Mouse (Mus musculus) C2C12 (cell line): Measurements from ENCODE around the gene Mctp2. TPM values are rescaled to one million over a fixed set of nuclear protein-coding genes. Genes with fewer than 3 reads are reported as not detected.

Experiments used
- H3K27me3 ChIP-seq: one replicate; pipeline ENCODE4 v1.6.1; 2011; ENCODE audit not compliant: control insufficient read depth, insufficient read depth, insufficient read length
- H3K36me3 ChIP-seq: one replicate; pipeline ENCODE4 v1.6.1; 2011; ENCODE audit not compliant: control insufficient read depth, insufficient read depth
- H3K4me3 ChIP-seq: one replicate; pipeline ENCODE4 v1.5.1; 2011; ENCODE audit warnings: mild to moderate bottlenecking, control low read depth; ENCODE audit not compliant: poor library complexity, insufficient read depth, severe bottlenecking
- H3K79me2 ChIP-seq: one replicate; pipeline ENCODE4 v1.6.1; 2011; ENCODE audit not compliant: control insufficient read depth, insufficient read depth
- H3K79me3 ChIP-seq: one replicate; pipeline ENCODE4 v1.6.1; 2011; ENCODE audit warnings: low read depth, control low read depth
- H3ac ChIP-seq: one replicate; pipeline ENCODE3; 2011; ENCODE audit warnings: low read depth; ENCODE audit not compliant: control insufficient read depth, insufficient read length
- CEBPB ChIP-seq: IDR thresholded peaks from one replicate; pipeline ENCODE4 v1.6.1; 2011; ENCODE audit warnings: low read depth, mild to moderate bottlenecking, control low read depth, moderate library complexity
- CTCF ChIP-seq: IDR thresholded peaks from one replicate; pipeline ENCODE4 v1.5.1; 2011; ENCODE audit not compliant: control insufficient read depth, insufficient read depth, insufficient read length
- FOSL1 ChIP-seq: IDR thresholded peaks from one replicate; pipeline ENCODE4 v1.8.0; 2011; ENCODE audit warnings: mild to moderate bottlenecking, low read length; ENCODE audit not compliant: poor library complexity, insufficient read depth, severe bottlenecking
- MAX ChIP-seq: IDR thresholded peaks from one replicate; pipeline ENCODE4 v1.6.1; 2011; ENCODE audit warnings: mild to moderate bottlenecking, control low read depth
- MYOD1 ChIP-seq: IDR thresholded peaks from one replicate; pipeline ENCODE4 v1.6.1; 2011; ENCODE audit warnings: low read depth; ENCODE audit not compliant: control insufficient read depth, insufficient read length
- MYOG ChIP-seq: IDR thresholded peaks from one replicate; pipeline ENCODE4 v1.6.1; 2011; ENCODE audit not compliant: control insufficient read depth, insufficient read length; ENCODE audit errors: extremely low read depth
- USF1 ChIP-seq: IDR thresholded peaks from one replicate; pipeline ENCODE4 v1.6.1; 2011; ENCODE audit warnings: low read depth, mild to moderate bottlenecking, control low read depth, moderate library complexity
- polyA plus RNA-seq: library from polyadenylated mRNA; unstranded; fragments of >200 nt; fragmentation: generic; extraction: Trizol; gene quantifications from one replicate; pipeline ENCODE4 v1.2.1, GENCODE M21; 2012; ENCODE audit warnings: missing spikeins

The Mctp2 gene
- polyA plus RNA-seq, 1 experiment: 0.81 TPM

DNA sequence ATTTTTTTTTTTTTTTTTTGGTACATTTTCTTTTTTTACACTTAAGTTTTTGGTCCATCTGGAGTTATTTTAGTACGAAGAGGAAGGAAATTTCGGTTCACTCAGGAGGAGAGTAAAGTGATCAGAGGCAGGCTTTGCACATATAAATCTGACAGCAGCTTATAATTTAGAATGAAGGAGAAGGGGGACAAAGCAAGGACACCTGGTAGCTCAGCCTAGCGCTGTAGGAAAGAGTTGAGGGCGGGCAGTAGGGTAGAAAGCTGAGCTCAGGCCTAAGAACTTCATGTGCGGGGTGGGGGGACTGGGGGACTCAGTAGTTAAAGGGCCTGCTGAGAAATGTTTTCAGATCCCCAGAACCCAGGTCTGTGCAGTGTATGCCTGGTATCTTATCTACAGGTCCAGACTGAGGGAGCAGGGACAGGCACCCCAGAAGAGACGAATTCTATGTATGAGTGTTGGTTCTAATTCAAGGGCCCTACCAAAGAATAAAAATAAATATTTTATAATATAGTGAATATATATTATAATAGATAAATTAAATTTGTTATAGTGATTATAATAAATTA, 71.9 kb downstream of the Mctp2 start:
- H3K27me3 ChIP-seq: peaks cover 5% of the 10 kb centered on the region
- no peak for TF ChIP-seq USF1
- no peak for TF ChIP-seq MYOD1
- TF ChIP-seq FOSL1: no peak
- no peak for TF ChIP-seq MAX
- TF ChIP-seq CTCF: no peak
- TF ChIP-seq MYOG: no peak
- TF ChIP-seq CEBPB: no peak

DNA sequence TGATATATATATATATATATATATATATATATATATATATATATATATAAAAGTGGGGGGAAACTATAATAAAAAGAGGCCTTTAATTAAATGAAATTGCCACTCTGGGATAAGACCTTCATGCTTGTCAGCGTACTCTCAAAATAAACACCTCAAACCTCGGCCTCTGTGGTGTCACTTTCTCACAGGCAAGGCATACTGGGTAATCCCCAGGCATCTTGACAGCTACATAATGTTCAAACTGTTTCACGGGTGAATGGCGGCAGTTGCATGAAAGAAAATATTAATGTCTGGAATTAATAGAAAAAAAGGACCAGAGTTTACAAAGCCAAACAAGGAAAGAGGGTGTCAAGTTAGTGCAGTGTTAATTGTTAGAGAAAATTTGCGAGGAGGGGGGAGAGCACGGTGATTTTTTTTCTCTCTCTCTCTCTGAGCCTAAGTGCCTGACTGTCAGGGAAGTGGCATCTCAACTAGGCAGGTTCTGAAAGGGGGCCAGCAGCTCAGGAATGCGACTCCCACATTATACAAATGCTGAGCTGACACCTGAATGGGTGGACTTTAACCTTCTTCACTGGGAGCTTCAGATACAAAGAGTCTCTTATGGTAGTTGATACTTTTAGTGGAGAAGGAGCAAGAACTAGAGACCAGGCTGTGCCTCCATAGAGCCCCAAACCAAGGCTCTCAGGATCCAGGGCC, 75.1 kb downstream of the Mctp2 start:
- H3K79me2 ChIP-seq: no peaks in the 10 kb centered on the region
- TF ChIP-seq MYOD1 (no peak), MYOG (no peak), CTCF (no peak), CEBPB (no peak), FOSL1 (no peak), USF1 (no peak), MAX (no peak)
- no peaks in the 10 kb centered on the region for H3K36me3 ChIP-seq
- H3ac ChIP-seq: no peak overlapping the region
- peaks cover 5% of the 10 kb centered on the region for H3K27me3 ChIP-seq
- H3K4me3 ChIP-seq: no peak overlapping the region
- no peaks in the 10 kb centered on the region for H3K79me3 ChIP-seq

More for the DNA sequence above, 71.9 kb downstream of the Mctp2 start:
- no peak overlapping the region for H3K4me3 ChIP-seq
- H3K79me2 ChIP-seq: no peaks in the 10 kb centered on the region
- H3ac ChIP-seq: no peak overlapping the region
- no peaks in the 10 kb centered on the region for H3K36me3 ChIP-seq
- H3K79me3 ChIP-seq: no peaks in the 10 kb centered on the region

DNA sequence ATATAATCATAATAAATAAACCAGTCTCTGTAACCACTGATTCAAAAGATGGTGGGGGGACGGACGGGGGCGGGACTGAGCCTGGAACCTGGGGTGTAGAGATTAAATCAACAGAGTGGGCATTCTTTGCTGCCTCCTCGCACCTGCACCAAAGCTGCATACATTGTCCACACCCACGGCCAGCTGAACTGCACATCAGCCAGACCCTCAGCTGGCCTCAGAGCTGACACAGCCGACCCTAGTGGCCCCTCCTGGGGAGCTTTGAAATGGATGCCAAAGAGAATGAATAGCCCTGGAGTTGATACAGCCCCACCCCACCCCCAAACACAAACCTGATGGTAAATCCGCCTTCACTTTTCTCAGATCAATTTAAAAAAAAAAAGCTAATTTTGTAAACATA, 76.5 kb downstream of the Mctp2 start:
- H3K4me3 ChIP-seq: no peak overlapping the region
- TF ChIP-seq CEBPB (no peak), MYOG (no peak), CTCF (no peak), FOSL1 (no peak), MAX (no peak), MYOD1 (no peak), USF1 (no peak)

DNA sequence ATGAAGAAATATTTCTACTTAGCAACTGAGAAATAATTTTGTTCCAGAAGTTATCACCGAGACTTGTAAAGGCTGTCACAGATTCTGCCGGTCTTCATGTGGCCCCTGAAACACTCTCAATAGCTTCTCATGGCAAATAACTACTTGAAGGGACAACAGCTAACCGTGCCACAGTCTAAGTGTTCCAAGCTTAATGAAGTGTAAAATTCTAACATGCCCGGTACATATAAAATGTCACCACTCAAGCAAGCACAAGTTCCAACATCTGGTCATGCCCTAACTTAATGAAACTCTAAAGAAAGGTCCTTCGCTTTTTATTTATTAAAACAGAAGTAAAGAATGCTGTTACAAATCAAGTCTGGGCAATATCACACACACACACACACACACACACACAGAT, 82.8 kb downstream of the Mctp2 start:
- Histone ChIP-seq H3K79me3 (no peaks in the 10 kb centered on the region), H3ac (no peak overlapping the region), H3K36me3 (no peaks in the 10 kb centered on the region), H3K27me3 (peaks cover 5% of the 10 kb centered on the region), H3K4me3 (no peak overlapping the region), H3K79me2 (no peaks in the 10 kb centered on the region)
- TF ChIP-seq USF1 (no peak), FOSL1 (no peak), MYOG (no peak), MYOD1 (no peak), MAX (no peak)

More for the DNA sequence above, 76.5 kb downstream of the Mctp2 start:
- Histone ChIP-seq H3K79me3 (no peaks in the 10 kb centered on the region), H3K36me3 (no peaks in the 10 kb centered on the region), H3K79me2 (no peaks in the 10 kb centered on the region), H3K27me3 (peaks cover 10% of the 10 kb centered on the region), H3ac (no peak overlapping the region)

DNA sequence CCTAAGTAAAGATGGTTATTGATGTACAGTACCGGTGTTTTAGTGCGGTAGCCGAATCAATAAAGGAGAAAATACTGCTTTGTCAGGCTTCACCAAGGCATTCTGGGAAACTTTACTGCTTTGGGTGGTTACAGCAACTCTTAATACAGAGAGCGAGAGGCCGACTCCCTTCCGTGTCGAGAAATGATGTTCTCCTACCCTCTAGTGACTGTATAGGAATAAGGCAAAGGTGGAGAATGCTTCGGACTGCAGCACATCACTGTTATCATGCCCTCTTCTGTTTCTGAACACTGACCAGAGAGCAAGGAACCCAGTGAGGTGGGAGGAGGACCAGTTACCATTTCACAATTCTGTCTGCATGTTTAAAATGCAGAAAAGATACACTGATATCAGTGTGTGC, 83.9 kb downstream of the Mctp2 start:
- Histone ChIP-seq H3K79me3 (no peaks in the 10 kb centered on the region), H3K27me3 (peaks cover 5% of the 10 kb centered on the region), H3K79me2 (no peaks in the 10 kb centered on the region), H3K4me3 (no peak overlapping the region), H3K36me3 (no peaks in the 10 kb centered on the region), H3ac (no peak overlapping the region)
- TF ChIP-seq MYOD1 (no peak), USF1 (no peak), CTCF (no peak), MYOG (no peak), MAX (no peak), FOSL1 (no peak), CEBPB (no peak)

DNA sequence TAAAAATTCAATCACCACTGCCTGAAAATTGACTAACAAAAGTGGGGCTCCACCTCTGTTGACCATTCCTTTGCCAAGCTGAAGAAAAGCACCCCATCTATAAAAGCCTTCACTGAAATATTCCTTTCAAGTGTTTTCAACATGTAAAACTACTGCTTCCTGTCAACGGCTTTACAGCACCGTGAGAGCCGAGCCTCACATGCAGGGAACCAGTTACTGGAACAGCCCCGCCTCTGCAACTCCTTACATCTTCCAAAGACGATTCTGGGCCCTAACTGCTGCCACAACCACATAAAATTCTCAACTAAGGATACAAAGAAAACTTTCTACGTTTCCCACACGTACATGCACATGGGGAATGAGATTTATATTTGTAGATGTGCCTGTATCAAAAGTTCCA, 88.4 kb downstream of the Mctp2 start:
- no peaks in the 10 kb centered on the region for H3K27me3 ChIP-seq
- H3K79me3 ChIP-seq: no peaks in the 10 kb centered on the region
- no peak overlapping the region for H3K4me3 ChIP-seq
- no peaks in the 10 kb centered on the region for H3K79me2 ChIP-seq
- TF ChIP-seq MAX: no peak
- TF ChIP-seq FOSL1: no peak
- no peak for TF ChIP-seq MYOG
- no peak for TF ChIP-seq CEBPB
- TF ChIP-seq MYOD1: no peak
- TF ChIP-seq CTCF: no peak
- no peak for TF ChIP-seq USF1
- H3ac ChIP-seq: no peak overlapping the region
- H3K36me3 ChIP-seq: no peaks in the 10 kb centered on the region
